9 mouse cellular contexts compared by ENCODE assay signal in genomic region chr19:57180333-57180732, GRCm38 (mm10).
A peak's percentile ranks its signal among the peaks of the same experiment; 100 is the strongest.
DNase-seq lines count a peak whose midpoint lies in the region; ATAC-seq lines count a peak whose summit lies in the region.
"Had no signal": no experiment of that assay in that cellular context is flagged by ENCODE, and none has a peak within 500 bp of the region (broad histone marks: within the 10 kb centered on the region; RNA-seq: fewer than 3 reads in every experiment).

No protein-coding gene starts in this region.

- no peaks in the 10 kb centered on the region for H3K36me3 ChIP-seq in heart, embryonic 12.5 days
- no peaks in the 10 kb centered on the region for H3K36me3 ChIP-seq in megakaryocyte, embryonic 14.5 days (replicated peaks; ENCODE audit: low read length)
- no peaks in the 10 kb centered on the region for H3K36me3 ChIP-seq in midbrain, embryonic 13.5 days

- H3K27ac ChIP-seq in heart, embryonic 12.5 days (ENCODE audit: poor library complexity, severe bottlenecking): peak overlapping the region; percentile 31; the same call in 1 of the 2 replicates
- H3K27ac ChIP-seq in midbrain, embryonic 13.5 days: no peak overlapping the region

- peaks cover 89% of the 10 kb centered on the region for H3K4me1 ChIP-seq in heart, embryonic 12.5 days (replicated peaks)
- peaks cover 10% of the 10 kb centered on the region for H3K4me1 ChIP-seq in megakaryocyte, embryonic 14.5 days
- H3K4me1 ChIP-seq in midbrain, embryonic 13.5 days (replicated peaks): 0 out of 2 replicates have a peak, but pooled peaks cover 2% of the 10 kb centered on the region

- no peak overlapping the region for H3K4me2 ChIP-seq in heart, embryonic 12.5 days
- no peak overlapping the region for H3K4me2 ChIP-seq in midbrain, embryonic 13.5 days (replicated peaks)

- WGBS in heart, embryonic 12.5 days: 75% methylated on average over 9 of the region's 9 CpGs
- 79% methylated on average over 9 of the region's 9 CpGs for WGBS in midbrain, embryonic 13.5 days

- H3K9me3 ChIP-seq in heart, embryonic 12.5 days (replicated peaks): no peaks in the 10 kb centered on the region
- H3K9me3 ChIP-seq in megakaryocyte, embryonic 14.5 days: no peaks in the 10 kb centered on the region
- H3K9me3 ChIP-seq in midbrain, embryonic 13.5 days: no peaks in the 10 kb centered on the region

- no peak for ATAC-seq in heart, embryonic 12.5 days (ENCODE audit: insufficient number of reproducible peaks, low FRiP score)
- no peak for ATAC-seq in megakaryocyte, adult 5-6 weeks (ENCODE audit: poor library complexity, severe bottlenecking)
- no peak for ATAC-seq in midbrain, embryonic 13.5 days

- no peak overlapping the region for H3K9ac ChIP-seq in heart, embryonic 12.5 days
- no peak overlapping the region for H3K9ac ChIP-seq in midbrain, embryonic 13.5 days (replicated peaks)

- no peak for DNase-seq in heart, postnatal 4 days
- DNase-seq in hindlimb bud, embryonic 11.5 days (ENCODE audit: extremely low spot score, low read depth, low spot score): peak; percentile 37
- no peak for DNase-seq in testis, postnatal 10 days (ENCODE audit: low spot score)
- DNase-seq: embryo, embryonic 11 days; lung, postnatal 14 days had no signal

- H3K4me3 ChIP-seq in heart, embryonic 12.5 days: no peak overlapping the region
- H3K4me3 ChIP-seq in megakaryocyte, embryonic 14.5 days (replicated peaks): peak overlapping the region; percentile 60
- no peak overlapping the region for H3K4me3 ChIP-seq in midbrain, embryonic 13.5 days (replicated peaks)

- no peaks in the 10 kb centered on the region for H3K27me3 ChIP-seq in heart, embryonic 12.5 days (replicated peaks)
- peaks cover 37% of the 10 kb centered on the region for H3K27me3 ChIP-seq in megakaryocyte, embryonic 14.5 days (replicated peaks)
- no peaks in the 10 kb centered on the region for H3K27me3 ChIP-seq in midbrain, embryonic 13.5 days
